Comparison of ENCODE assay signal across 23 mouse cellular contexts in genomic region chr2:145955844-145956243, GRCm38 (mm10). TPM values are rescaled to one million over a fixed set of nuclear protein-coding genes. Genes with fewer than 3 reads are reported as not detected.
A peak's percentile ranks its signal among the peaks of the same experiment; 100 is the strongest.
DNase-seq lines count a peak whose midpoint lies in the region; ATAC-seq and TF ChIP-seq lines count a peak whose summit lies in the region.
"Had no signal": no experiment of that assay in that cellular context is flagged by ENCODE, and none has a peak within 500 bp of the region (broad histone marks: within the 10 kb centered on the region; RNA-seq: fewer than 3 reads in every experiment).

No protein-coding gene starts in this region.

- DNase-seq in forebrain, embryonic 10.5 days (ENCODE audit: extremely low spot score, low spot score) = no peak
- DNase-seq in heart, adult 11 months = peak; percentile 29
- peak; percentile 68 for DNase-seq in brain, embryonic 14.5 days (ENCODE audit: low read depth)
- peak; percentile 67 for DNase-seq in retina, postnatal 1 day
- no peak for DNase-seq in cerebellum, postnatal 10 days
- DNase-seq: adrenal gland, adult 2 months; adrenal gland, postnatal 14 days; B cell, adult 2 months; cerebellum, adult 11-12 months; cerebellum, adult 8-10 months; cerebellum, postnatal 14 days; gastrocnemius, adult 2 months; gastrocnemius, postnatal 14 days; heart, adult 2 months; kidney, adult 2 months had no signal

- H3K36me3 ChIP-seq in forebrain, embryonic 12.5 days (replicated peaks) = no peaks in the 10 kb centered on the region
- no peaks in the 10 kb centered on the region for H3K36me3 ChIP-seq in forebrain, embryonic 10.5 days (replicated peaks)
- no peaks in the 10 kb centered on the region for H3K36me3 ChIP-seq in heart, embryonic 12.5 days
- H3K36me3 ChIP-seq: G1E; heart, embryonic 10.5 days; hindbrain, embryonic 12.5 days; hindbrain, embryonic 15.5 days had no signal

- no peak for TF ChIP-seq POLR2A in brain, embryonic 14.5 days (IDR thresholded peaks at IDR 0.05; ENCODE audit: borderline replicate concordance, extremely low read depth, insufficient read depth, insufficient read length, poor library complexity, severe bottlenecking)

- no peak for TF ChIP-seq CTCF in brain, embryonic 14.5 days (IDR thresholded peaks at IDR 0.05; ENCODE audit: borderline replicate concordance, extremely low read depth, insufficient read depth, insufficient read length)

- peak; percentile 43; the same call in 1 of the 2 replicates for ATAC-seq in forebrain, embryonic 12.5 days (ENCODE audit: low FRiP score)
- no peak for ATAC-seq in heart, embryonic 12.5 days (ENCODE audit: insufficient number of reproducible peaks, low FRiP score)
- ATAC-seq: intestine, postnatal 0 days had no signal

- 28% methylated on average over 10 of the region's 10 CpGs for WGBS in forebrain, embryonic 12.5 days
- WGBS in forebrain, embryonic 10.5 days = 47% methylated on average over 10 of the region's 10 CpGs
- 81% methylated on average over 10 of the region's 10 CpGs for WGBS in heart, embryonic 12.5 days

- no peak overlapping the region for H3K4me3 ChIP-seq in forebrain, embryonic 12.5 days (replicated peaks)
- no peak overlapping the region for H3K4me3 ChIP-seq in forebrain, embryonic 10.5 days
- no peak overlapping the region for H3K4me3 ChIP-seq in heart, embryonic 12.5 days
- H3K4me3 ChIP-seq: gastrocnemius, adult 2 months; heart, adult 2 months; heart, embryonic 10.5 days; hindbrain, embryonic 12.5 days; hindbrain, embryonic 15.5 days had no signal

- peaks cover 13% of the 10 kb centered on the region for H3K4me1 ChIP-seq in forebrain, embryonic 12.5 days
- H3K4me1 ChIP-seq in forebrain, embryonic 10.5 days = peaks cover 21% of the 10 kb centered on the region
- no peaks in the 10 kb centered on the region for H3K4me1 ChIP-seq in heart, embryonic 12.5 days (replicated peaks)
- H3K4me1 ChIP-seq: heart, embryonic 10.5 days; hindbrain, embryonic 15.5 days had no signal

- no peak overlapping the region for H3K27ac ChIP-seq in forebrain, embryonic 12.5 days
- H3K27ac ChIP-seq in forebrain, embryonic 10.5 days = no peak overlapping the region
- no peak overlapping the region for H3K27ac ChIP-seq in heart, embryonic 12.5 days (ENCODE audit: poor library complexity, severe bottlenecking)
- H3K27ac ChIP-seq: gastrocnemius, adult 2 months; heart, adult 2 months; heart, embryonic 10.5 days; hindbrain, embryonic 12.5 days; hindbrain, embryonic 15.5 days had no signal

- peaks cover 20% of the 10 kb centered on the region for H3K27me3 ChIP-seq in forebrain, embryonic 12.5 days
- H3K27me3 ChIP-seq in forebrain, embryonic 10.5 days (ENCODE audit: poor library complexity, severe bottlenecking) = peaks cover 50% of the 10 kb centered on the region
- no peaks in the 10 kb centered on the region for H3K27me3 ChIP-seq in heart, embryonic 12.5 days (replicated peaks)
- H3K27me3 ChIP-seq: CH12.LX; hindbrain, embryonic 15.5 days had no signal

- no peaks in the 10 kb centered on the region for H3K9me3 ChIP-seq in forebrain, embryonic 12.5 days
- H3K9me3 ChIP-seq in forebrain, embryonic 10.5 days = no peaks in the 10 kb centered on the region
- no peaks in the 10 kb centered on the region for H3K9me3 ChIP-seq in heart, embryonic 12.5 days (replicated peaks)
- H3K9me3 ChIP-seq: G1E; heart, embryonic 10.5 days; hindbrain, embryonic 12.5 days; hindbrain, embryonic 15.5 days had no signal

- no peak overlapping the region for H3K4me2 ChIP-seq in forebrain, embryonic 12.5 days
- no peak overlapping the region for H3K4me2 ChIP-seq in heart, embryonic 12.5 days
- H3K4me2 ChIP-seq: hindbrain, embryonic 12.5 days; hindbrain, embryonic 15.5 days had no signal

- H3K9ac ChIP-seq in forebrain, embryonic 12.5 days = no peak overlapping the region
- no peak overlapping the region for H3K9ac ChIP-seq in heart, embryonic 12.5 days
- H3K9ac ChIP-seq: hindbrain, embryonic 12.5 days; hindbrain, embryonic 15.5 days had no signal

RNA-seq across cellular contexts. Expression of gene Crnkl1, which starts 21.0 kb away (rescaled TPM):
- 37.9 and 41.7 TPM in 2 replicates for polyA plus RNA-seq in forebrain, embryonic 12.5 days (2016; fragmentation: Nextera tagmentation; extraction: Ambion mirVana)
- polyA plus RNA-seq in forebrain, embryonic 10.5 days (2016; fragmentation: Nextera tagmentation; extraction: Ambion mirVana) = 38.2 and 41.6 TPM in 2 replicates
- polyA plus RNA-seq in heart, embryonic 12.5 days (2016; fragmentation: Nextera tagmentation; extraction: Ambion mirVana) = 19.8 and 21.6 TPM in 2 replicates
- polyA plus RNA-seq in brain, embryonic 14.5 days (2012; rRNA removed) = 17.3 and 17.7 TPM in 2 replicates

RNA-seq across cellular contexts. Expression of gene Cfap61, which starts 21.3 kb away (rescaled TPM):
- 1.1 and 1.2 TPM in 2 replicates for polyA plus RNA-seq in forebrain, embryonic 12.5 days (2016; fragmentation: Nextera tagmentation; extraction: Ambion mirVana)
- polyA plus RNA-seq in forebrain, embryonic 10.5 days (2016; fragmentation: Nextera tagmentation; extraction: Ambion mirVana) = 0.62 and 0.78 TPM in 2 replicates
- polyA plus RNA-seq in heart, embryonic 12.5 days (2016; fragmentation: Nextera tagmentation; extraction: Ambion mirVana) = 0.59 and 1.0 TPM in 2 replicates
- 2.1 and 2.9 TPM in 2 replicates for polyA plus RNA-seq in brain, embryonic 14.5 days (2012; rRNA removed)
- polyA plus RNA-seq: G1E had no signal

RNA-seq across cellular contexts. Expression of gene Naa20, which starts 53.9 kb away (rescaled TPM):
- polyA plus RNA-seq in forebrain, embryonic 12.5 days (2016; fragmentation: Nextera tagmentation; extraction: Ambion mirVana) = 124 and 132 TPM in 2 replicates
- 155 and 167 TPM in 2 replicates for polyA plus RNA-seq in forebrain, embryonic 10.5 days (2016; fragmentation: Nextera tagmentation; extraction: Ambion mirVana)
- polyA plus RNA-seq in heart, embryonic 12.5 days (2016; fragmentation: Nextera tagmentation; extraction: Ambion mirVana) = 164 and 166 TPM in 2 replicates
- polyA plus RNA-seq in brain, embryonic 14.5 days (2012; rRNA removed) = 62.6 and 76.0 TPM in 2 replicates

Comparison
In these comparisons a context has a peak if more than half of its experiments do, and no peak if none do; other contexts are left out.
1. DNase-seq: peak in heart, adult 11 months (single experiment), brain, embryonic 14.5 days (single experiment) and retina, postnatal 1 day (single experiment); none in forebrain, embryonic 10.5 days (single experiment) and cerebellum, postnatal 10 days (0 of 2).